Mouse (Mus musculus) spleen, postnatal 4 days (tissue): ENCODE measurements around the gene Zfp598.
"Not testable (repeated sequence)": the region's sequence is repeated elsewhere in the genome, so short reads cannot be mapped to it uniquely, and the experiment has no call there.

Source experiments
- DNase-seq, 2 experiments: peaks; one replicate each; pipeline ENCODE4 v3.0.0; 2022; ENCODE audit warnings: low spot score in 2 of 2

The Zfp598 gene

DNA sequence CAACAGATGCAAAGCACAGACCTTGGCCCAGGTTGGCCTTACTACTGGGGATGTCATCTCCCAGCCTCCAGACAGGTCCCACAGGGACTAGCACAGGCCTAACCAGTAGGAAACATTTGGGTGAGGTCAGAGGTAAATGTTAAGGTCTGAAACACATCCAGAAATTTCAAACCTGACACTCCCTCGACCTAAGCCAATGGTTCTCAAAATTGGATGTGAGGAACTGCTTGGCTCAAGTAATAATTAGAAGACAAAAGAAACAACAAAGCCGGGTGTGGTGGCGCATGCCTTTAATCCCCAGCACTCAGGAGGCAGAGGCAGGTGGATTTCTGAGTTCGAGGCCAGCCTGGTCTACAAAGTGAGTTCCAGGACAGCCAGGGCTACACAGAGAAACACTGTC, 23.1 kb upstream of the Zfp598 start:
- no peak for DNase-seq

DNA sequence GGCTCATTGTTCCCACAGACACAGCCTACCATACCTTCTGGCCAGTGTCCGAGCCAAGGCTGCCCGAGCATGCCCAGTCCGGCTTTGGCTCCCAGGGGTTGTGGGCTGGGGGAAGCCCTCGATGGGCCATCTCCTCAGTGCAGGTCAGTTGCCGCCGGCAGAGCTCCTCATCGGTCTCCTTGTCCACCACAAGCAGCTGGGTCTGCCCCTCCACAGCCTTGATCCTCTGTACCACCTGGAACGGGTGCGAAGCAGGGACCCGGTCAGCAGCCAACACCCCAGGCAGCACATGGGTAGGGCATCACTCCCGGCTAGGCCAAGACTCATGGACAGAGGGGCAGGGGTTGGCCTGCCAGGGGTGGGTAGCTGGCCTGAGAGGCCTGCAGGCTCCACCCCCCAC, 22.0 kb upstream of the Zfp598 start:
- no peak for DNase-seq

DNA sequence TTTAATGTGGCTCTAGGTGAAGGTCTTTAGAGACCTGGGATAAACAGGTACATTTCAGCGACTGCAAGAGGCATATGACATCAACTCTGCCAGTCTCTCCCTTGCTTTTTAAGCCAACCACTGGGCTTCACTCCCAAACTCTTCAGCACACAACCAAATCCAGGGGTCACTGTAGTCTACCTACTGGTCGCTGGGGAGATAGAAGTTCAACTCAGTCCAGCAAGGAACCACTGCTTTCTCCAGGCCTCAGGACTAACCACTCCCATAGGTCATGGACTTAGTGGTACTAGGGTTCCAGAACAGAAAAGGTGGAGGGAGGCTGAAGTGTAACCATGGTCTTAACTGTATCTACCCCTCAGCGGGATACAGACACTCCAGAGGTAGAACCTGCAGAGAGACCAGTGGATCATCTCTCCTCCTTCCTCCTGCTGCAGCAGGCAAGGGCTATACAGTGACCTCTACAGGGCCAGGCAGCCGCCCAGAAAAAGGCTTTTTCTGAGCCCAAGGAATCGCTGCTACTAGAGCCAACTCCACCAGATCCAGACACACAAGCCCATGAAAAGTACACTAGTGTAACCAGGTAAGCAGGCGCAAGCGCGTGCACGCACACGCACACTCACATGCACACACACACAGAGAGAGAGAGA, 20.6 kb upstream of the Zfp598 start:
- DNase-seq: no peak

DNA sequence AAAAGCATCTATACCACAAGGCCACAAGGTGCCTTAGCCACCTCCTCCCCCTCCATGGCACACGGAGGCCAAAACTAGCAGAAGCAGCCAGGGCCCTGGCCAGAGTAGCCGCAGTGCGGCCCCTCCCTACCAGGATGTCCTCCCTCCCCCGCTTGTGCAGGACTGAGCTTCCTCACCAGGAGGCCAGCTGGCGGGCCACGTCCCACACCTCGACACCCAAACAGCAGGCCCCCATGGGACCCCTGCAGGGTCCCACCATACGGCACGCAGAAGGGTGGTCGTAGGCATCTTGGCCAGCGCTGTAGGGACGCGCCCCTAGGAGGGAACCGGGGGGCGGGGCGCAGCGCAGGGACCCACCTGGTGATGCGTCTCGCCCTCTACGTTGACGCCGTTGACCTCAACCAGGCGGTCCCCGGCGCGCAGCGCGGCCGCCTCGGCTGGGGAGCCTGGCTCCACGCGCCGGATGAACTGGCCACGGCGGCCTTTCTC, 19.9 kb upstream of the Zfp598 start:
- peak in 1 of 2 experiments; percentile 70 for DNase-seq

DNA sequence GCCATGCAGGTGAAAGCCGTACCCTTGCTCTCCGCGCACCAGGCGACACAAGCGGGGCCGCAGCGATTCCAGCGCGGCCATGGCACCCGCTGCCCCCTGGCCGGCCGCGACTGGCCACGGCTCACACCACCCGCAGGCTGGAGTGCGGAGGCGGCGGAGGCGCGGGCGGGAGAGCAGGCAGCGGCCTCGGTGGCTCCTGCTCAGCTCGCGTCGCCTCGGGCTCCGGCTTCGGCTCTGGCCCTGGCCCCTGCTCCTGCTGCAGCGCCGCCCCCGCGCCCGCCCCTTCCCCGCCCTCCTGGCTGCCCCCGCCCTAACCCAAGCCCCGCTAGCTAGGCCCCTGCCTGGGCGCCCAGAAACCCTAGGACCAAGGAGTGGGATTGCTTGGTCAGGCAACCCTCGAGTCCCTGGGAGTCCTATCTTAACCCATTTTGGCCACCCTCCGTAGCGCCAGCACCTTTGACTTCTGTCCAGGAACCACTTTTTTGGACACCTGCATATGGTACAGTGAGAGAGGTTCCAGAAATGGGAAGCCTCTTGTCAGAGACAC, 19.3 kb upstream of the Zfp598 start, which contains the start of gene Slc9a3r2:
Gene Slc9a3r2 (minus strand): TSS at position 258 of the 547 bp plus-strand sequence.
- DNase-seq: peak in 1 of 2 experiments; percentile 69

DNA sequence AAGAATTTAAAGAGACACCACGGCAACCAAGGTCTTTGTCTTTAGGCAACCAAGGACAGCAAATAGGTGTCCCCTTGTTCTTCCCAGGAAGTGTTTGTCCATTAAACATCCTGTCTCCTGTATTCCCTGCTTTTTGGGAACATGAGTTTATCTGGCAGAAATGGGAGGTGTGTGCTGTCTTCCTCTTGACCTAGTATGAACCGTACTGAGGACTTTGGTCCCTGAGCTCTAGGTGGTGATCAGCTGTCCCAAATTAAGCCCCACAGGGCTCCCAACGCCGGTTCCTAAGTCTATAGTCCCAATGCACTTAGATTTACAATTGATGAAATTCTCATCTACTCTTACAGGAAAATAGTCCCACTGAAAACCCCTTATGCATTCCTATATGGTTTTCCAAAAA, 18.7 kb upstream of the Zfp598 start:
- no peak for DNase-seq

DNA sequence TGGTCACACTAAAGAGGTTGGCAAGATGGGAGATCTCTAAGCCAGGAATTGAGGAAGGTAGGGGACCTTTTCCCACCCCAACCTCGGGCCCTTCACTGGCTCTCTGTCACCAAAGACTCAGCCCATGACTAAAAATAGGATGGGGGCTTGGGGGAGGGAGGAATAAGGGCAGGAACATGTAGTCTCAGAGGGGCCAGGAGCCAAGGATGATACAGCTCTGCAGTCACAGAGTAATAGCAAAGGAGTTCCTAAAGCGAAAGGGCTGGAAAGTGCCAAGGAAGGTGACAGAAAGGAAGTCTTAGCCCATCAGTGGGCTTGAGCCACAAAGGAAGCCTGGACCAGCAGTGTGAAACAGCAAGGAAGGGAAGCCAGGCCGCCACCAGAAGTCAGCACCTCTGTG, 17.7 kb upstream of the Zfp598 start:
- DNase-seq: no peak

DNA sequence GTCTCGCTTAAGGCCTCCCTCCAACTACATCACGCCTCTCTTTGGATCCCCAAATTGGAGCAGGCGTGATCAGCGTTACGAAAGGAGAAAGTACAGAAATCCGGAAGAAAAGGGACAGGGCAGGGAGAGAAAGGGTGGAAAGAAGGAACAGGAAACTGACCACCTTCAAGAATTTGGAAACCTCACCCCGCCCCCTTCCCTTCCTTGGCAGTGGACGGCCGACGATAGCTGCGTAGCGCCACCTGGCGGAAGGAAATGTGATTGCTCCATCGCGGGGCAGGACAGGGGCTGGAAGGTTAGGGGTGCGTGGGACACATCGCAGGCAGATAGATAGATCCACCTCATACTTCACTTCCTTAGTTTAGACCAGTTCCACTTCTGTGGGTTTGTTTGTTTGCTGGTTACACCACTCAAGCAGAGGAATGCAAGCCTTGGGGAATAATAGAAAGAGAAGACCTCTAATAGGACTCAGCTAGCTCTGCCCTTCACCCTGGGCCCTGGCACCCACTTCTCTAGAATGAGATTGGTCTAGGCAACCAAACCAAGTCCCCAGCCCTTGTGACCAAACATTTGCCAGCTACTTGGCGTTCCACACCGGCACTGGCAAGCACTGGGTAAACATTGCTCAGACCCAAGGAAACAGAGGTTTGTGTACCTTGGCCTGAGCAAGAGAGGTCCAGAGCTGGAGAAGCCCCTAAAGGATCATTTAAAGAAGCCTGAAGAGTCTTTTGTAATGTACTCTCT, 15.3 kb upstream of the Zfp598 start:
- DNase-seq: peak; percentile 71 to 89

DNA sequence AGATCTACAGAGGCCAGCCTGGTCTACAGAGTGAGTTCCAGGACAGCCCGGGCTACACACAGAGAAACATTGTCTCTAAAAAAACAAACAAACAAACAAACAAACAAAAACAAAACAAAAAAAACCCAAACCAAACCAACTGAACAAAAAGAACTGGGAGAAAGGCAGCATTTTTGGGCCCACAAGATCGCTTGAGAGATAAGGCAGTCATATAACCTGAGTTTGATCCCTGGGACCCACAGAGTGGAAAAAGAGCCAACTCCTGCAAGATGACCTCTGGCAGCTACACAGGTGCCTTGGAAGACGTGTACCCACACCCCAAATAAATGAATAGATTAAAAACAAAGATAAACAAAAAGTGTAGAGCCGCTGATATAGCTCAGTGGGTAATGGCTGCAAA, 14.5 kb upstream of the Zfp598 start:
- no peak for DNase-seq

DNA sequence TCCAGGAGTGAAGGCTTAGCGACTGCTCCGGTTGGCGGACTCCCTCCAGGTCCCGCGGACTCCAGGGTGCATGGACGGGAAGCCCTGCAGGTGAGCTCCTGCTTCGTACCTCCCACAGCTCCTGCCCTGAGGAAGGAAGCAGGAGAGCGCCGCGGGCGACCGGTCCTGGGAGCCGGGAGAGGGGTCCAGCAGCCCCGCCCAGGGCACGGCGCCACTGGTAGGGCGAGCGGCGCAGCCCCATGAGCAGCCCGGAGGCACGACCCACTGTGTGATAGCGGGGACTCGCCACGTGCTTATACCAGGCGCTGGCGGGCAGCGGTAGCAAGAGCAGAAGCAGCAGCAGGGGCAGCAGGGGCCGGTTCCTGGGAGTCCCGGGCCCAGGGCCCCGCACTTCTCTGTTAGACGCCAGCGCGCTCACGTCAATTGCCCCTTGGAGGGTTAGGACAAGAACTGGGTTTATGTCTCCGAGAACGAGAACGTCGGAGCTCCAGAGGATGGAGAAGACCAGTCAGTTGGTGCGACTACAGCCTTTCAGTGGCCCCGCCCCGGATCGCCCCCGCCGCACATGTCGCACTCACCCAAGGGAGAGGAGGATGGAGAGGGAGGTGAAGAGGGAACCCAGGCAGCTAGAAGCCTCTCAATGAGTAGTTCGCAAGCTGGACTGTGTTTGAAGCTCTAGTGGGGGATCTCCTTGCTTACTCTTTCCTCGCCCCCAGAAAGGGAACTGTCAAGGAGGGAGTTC, 11.3 kb upstream of the Zfp598 start, which contains the start of gene Npw:
Gene Npw (minus strand): TSS at position 441 of the 742 bp plus-strand sequence.
- DNase-seq: no peak

DNA sequence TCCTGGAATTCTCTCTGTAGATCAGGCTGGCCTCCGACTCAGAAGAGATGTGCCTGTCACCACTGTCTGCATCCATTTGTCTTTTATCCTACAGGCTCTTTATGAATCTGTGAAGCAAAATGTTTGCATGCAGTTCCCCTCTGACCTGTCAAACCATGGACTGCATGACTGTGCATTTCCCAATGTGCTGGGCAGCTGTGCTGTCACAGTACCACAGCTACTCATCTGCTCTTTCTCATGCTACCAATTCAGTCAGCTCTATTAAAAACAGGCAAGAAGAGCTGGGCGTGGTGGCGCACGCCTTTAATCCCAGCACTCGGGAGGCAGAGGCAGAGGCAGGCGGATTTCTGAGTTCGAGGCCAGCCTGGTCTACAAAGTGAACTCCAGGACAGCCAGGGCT, 2.5 kb upstream of the Zfp598 start:
- DNase-seq: not testable (repeated sequence)

DNA sequence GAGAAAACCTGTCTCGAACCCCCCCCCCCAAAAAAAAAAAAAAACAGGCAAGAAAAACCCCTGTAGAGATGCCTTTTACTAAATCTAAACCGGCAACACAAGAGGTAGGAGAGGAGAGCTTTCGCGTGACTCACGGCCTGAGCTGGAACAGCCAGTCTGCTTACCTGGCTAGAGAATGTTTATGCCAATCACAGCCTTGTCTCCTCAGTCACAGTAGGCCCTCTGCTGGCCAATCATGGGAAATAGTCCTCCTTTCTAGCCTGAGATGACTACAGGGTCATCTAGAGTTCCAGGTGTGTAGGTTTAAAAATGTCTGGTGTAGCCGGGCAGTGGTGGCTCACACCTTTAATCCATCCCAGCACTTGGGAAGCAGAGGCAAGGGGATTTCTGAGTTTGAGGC, 2.1 kb upstream of the Zfp598 start:
- peak; percentile 64 to 80 for DNase-seq

DNA sequence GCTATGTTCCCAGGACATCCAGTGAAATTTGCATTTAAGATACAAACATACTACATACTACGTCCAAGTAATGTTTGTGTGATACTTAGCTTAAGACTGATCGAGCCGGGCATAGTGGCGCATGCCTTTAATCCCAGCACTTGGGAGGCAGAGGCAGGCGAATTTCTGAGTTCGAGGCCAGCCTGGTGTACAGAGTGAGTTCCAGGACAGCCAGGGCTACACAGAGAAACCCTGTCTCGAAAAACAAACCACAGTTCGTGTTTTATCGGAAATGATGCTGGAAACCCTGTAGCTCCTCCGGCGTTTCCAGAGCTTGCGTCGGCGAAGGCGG, 308 bp upstream of the Zfp598 start:
- not testable (repeated sequence) for DNase-seq

DNA sequence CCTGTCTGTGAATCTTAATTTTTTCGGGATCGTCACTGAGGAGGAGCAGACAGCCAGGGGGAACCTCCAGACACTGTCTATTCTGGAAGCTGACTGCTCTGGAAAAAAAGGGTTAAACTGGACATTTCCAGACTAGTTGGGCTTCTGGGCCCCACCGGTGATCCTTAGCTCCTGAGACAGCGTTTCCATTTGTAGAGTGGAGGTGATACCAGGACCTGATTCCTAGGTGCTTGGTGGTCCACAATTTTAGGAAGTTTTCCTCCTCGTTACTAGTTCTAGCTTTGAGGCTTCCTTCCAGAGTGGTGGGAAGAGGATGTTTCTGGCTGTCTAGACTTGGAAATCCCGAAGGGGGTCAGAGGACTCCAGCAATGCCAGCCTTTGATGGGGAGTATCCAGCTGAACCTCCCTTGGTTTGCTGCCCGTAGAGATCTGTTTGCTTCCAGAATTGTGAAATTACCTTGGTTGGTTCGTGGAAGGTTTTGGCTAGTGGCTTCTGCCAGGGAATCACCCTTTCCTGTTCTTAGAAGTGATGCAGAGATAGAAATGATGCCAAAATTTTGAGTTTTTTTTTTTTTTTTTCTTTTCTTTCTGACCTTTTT, 858 bp downstream of the Zfp598 start:
- no peak for DNase-seq

DNA sequence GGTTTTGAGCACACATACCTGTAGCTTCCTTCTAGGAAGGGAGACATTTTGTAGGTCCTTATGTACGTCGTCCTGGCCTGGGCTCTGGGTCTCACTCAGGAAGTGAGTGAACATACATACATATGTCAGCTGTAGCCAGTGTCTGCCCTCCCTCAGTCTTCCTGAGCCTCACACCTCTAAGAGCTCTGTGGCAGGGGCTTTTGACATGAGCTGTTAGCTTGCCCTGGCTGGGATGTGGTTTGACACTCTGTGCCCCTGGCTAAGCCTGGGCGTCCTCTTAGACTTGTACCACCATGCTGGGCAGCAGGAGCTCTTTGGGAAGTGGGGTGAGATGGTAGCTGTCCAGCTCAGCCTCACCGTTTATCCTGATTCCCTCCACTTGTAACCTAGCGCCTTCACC, 1.9 kb downstream of the Zfp598 start:
- DNase-seq: no peak

DNA sequence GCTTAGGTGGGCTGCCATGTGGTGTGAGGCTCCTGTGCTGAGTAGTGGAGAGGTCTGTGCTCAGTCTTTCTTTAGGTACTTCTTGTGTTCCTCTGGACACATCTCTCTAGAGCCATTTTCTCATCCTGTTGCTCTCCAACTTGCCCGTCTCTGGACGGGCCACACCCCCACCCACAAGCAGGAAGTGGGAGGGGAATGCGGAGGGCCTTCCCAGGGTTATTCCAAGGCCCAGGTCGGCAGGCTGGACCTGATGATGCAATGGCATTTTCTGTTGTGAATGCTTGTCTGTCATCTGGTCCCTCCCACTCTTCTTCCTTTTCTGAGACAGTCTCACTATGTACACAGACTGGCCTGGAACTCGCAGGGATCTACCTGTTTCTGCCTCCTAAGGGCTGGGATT, 2.7 kb downstream of the Zfp598 start:
- no peak for DNase-seq

DNA sequence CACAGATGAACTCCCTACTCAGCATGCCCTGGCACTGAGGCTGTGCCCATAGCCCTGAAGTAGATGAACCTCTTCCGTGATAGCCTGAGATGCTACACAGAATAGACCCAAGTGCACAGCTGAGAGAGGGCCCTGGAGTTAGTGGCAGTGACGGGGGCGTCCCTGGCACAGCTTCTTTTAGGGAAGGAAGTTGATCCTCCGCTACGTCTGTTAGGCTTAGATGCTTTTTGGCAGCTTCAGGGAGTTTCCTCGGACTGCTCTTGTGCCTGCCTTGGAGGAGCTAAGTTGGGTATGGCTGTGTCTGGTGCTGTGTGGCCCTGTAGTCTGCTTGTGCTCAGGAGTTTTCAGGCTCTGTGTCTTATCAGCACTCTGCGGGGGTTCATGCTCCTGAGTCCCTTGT, 4.8 kb downstream of the Zfp598 start:
- no peak for DNase-seq

DNA sequence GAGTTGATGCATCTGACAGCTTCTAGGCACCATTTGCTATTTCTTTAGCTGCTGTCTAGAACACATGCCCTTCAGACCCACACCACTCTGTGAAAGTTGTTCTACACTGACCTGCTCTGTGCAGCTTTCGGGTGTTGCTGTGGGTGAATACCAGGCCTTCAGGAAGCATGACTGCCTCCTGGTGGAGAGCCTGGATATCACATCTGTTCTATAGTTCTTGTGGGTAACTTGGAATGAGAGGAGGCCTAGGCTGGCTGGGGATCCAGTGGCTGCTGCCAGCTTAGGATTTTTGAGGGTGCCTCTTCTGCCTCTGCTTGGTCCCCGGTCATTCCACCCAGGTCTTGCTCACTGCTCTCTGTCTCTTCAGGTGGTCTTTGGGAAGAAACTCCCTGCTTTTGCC, 6.7 kb downstream of the Zfp598 start:
- DNase-seq: peak; percentile 81 to 90

DNA sequence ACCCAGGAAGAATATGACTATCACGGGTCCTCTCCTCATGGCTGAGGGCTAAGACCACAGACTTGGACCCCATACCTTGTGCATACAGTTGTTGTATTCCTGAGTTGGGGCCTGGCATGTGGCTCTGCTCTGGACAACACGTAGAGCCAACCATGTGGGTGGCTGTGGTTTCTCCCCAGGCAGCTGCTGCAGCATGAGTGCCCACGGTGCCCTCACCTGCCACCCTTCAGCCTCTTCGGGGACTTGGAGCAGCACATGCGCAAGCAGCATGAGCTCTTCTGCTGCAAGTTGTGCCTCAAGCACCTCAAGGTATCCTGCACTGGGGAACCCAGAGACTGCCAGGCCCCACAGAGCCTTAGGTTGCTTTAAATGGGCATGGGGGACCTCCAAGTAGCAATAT, 7.4 kb downstream of the Zfp598 start:
- DNase-seq: no peak

DNA sequence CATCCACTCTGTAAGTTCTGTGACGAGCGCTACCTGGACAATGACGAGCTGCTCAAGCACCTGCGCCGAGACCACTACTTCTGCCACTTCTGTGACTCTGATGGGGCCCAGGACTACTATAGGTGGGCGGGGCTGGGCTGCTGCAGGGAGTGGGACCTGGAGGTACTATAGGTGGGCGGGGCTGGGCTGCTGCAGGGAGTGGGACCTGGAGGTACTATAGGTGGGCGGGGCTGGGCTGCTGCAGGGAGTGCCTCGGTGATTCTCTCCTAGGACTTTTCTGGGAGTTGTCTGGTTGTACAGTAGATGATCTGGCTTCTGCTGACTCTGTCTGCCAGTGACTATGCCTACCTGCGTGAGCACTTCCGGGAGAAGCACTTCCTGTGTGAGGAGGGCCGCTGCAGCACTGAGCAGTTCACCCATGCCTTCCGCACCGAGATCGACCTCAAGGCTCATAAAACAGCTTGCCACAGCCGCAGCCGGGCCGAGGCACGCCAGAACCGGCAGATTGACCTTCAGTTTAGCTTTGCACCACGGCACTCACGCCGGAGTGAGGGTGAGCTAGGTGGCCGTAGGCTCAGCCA, 8.1 kb downstream of the Zfp598 start:
- no peak for DNase-seq

DNA sequence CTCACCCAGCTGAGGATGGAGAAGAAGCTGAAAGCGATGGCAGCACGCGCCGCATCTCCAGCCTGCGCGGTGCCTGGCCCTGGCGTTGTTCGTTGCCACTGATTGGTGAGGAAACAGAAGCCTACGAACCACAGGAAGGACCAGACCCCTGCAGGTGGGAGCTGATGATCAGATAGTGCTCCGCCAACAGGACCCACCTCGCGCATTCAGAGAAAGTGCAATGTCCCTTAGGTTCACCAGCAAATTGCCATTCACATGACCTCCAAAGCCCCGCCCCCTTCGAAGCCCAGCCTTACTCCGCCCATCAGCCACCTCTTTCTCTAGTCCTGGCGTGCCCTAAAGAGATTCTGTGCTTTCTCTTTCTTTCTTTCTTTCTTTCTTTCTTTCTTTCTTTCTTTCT, 17.0 kb downstream of the Zfp598 start:
- peak; percentile 71 to 83 for DNase-seq
